Mouse (Mus musculus): ENCODE results near the gene Mnat1. TPM values are rescaled to one million over a fixed set of nuclear protein-coding genes. Genes with fewer than 3 reads are reported as not detected.
"Not testable (repeated sequence)": the region's sequence is repeated elsewhere in the genome, so short reads cannot be mapped to it uniquely, and the experiment has no call there.

The Mnat1 gene
- total RNA-seq, 4 experiments from 2014 or later: 13.1 to 20.9 (median 20.1) TPM

- DNase-seq (ENCODE audit: low spot score in 2 of 2): no peak
Observed at GRCm38 (mm10) chr12:73140732-73141131, 17.2 kb downstream of the Mnat1 start.

- peak in 1 of 2 experiments; percentile 18 for DNase-seq (ENCODE audit: low spot score in 2 of 2)
Observed at GRCm38 (mm10) chr12:73147236-73147635, 23.7 kb downstream of the Mnat1 start.

- DNase-seq (ENCODE audit: low spot score in 2 of 2): not testable (repeated sequence)
Observed at GRCm38 (mm10) chr12:73151038-73151437, 27.5 kb downstream of the Mnat1 start.

- DNase-seq (ENCODE audit: low spot score in 2 of 2): no peak
Observed at GRCm38 (mm10) chr12:73154150-73154549, 30.6 kb downstream of the Mnat1 start.

- DNase-seq (ENCODE audit: low spot score in 2 of 2): no peak
Observed at GRCm38 (mm10) chr12:73160341-73160740, 36.8 kb downstream of the Mnat1 start.

- no peak for DNase-seq (ENCODE audit: low spot score in 2 of 2)
Observed at GRCm38 (mm10) chr12:73162408-73163181, 39.1 kb downstream of the Mnat1 start.

GRCm38 (mm10) chr12:73170794-73171193, 47.3 kb downstream of the Mnat1 start:
- no peak for DNase-seq (ENCODE audit: low spot score in 2 of 2)

- no peak for DNase-seq (ENCODE audit: low spot score in 2 of 2)
Observed at GRCm38 (mm10) chr12:73183896-73184295, 60.4 kb downstream of the Mnat1 start.

- no peak for DNase-seq (ENCODE audit: low spot score in 2 of 2)
Observed at GRCm38 (mm10) chr12:73197363-73197762, 73.8 kb downstream of the Mnat1 start.

- no peak for DNase-seq (ENCODE audit: low spot score in 2 of 2)
Observed at GRCm38 (mm10) chr12:73198451-73198850, 74.9 kb downstream of the Mnat1 start.

- DNase-seq (ENCODE audit: low spot score in 2 of 2): no peak
Observed at GRCm38 (mm10) chr12:73199375-73199774, 75.9 kb downstream of the Mnat1 start.

- no peak for DNase-seq (ENCODE audit: low spot score in 2 of 2)
Observed at GRCm38 (mm10) chr12:73201587-73201986, 78.1 kb downstream of the Mnat1 start.

- peak in 1 of 2 experiments; percentile 17 for DNase-seq (ENCODE audit: low spot score in 2 of 2)
Observed at GRCm38 (mm10) chr12:73205710-73206649, 82.5 kb downstream of the Mnat1 start.

GRCm38 (mm10) chr12:73207008-73207407, 83.5 kb downstream of the Mnat1 start:
- DNase-seq (ENCODE audit: low spot score in 2 of 2): no peak

GRCm38 (mm10) chr12:73207461-73207860, 83.9 kb downstream of the Mnat1 start:
- DNase-seq (ENCODE audit: low spot score in 2 of 2): no peak

- no peak for DNase-seq (ENCODE audit: low spot score in 2 of 2)
Observed at GRCm38 (mm10) chr12:73208518-73208917, 85.0 kb downstream of the Mnat1 start.

GRCm38 (mm10) chr12:73209117-73209516, 85.6 kb downstream of the Mnat1 start:
- DNase-seq (ENCODE audit: low spot score in 2 of 2): no peak

- DNase-seq (ENCODE audit: low spot score in 2 of 2): no peak
Observed at GRCm38 (mm10) chr12:73210454-73210853, 86.9 kb downstream of the Mnat1 start.

- DNase-seq (ENCODE audit: low spot score in 2 of 2): no peak
Observed at GRCm38 (mm10) chr12:73215773-73216172, 92.3 kb downstream of the Mnat1 start.

- DNase-seq (ENCODE audit: low spot score in 2 of 2): no peak
Observed at GRCm38 (mm10) chr12:73218632-73219031, 95.1 kb downstream of the Mnat1 start.

GRCm38 (mm10) chr12:73221235-73221634, 97.7 kb downstream of the Mnat1 start:
- DNase-seq (ENCODE audit: low spot score in 2 of 2): no peak

- no peak for DNase-seq (ENCODE audit: low spot score in 2 of 2)
Observed at GRCm38 (mm10) chr12:73223872-73224271, 100.4 kb downstream of the Mnat1 start.

All from gastrocnemius, adult 8-10 months (tissue).